20 mouse cellular contexts compared by ENCODE assay signal in genomic region chr9:98685548-98685947, GRCm38 (mm10).
DNase-seq lines count a peak whose midpoint lies in the region; ATAC-seq lines count a peak whose summit lies in the region.
"Had no signal": no experiment of that assay in that cellular context is flagged by ENCODE, and none has a peak within 500 bp of the region (broad histone marks: within the 10 kb centered on the region; RNA-seq: fewer than 3 reads in every experiment).

No protein-coding gene starts in this region.

- ATAC-seq in heart, embryonic 11.5 days (replicated peaks; ENCODE audit: insufficient number of reproducible peaks, low FRiP score, low TSS enrichment) = no peak
- ATAC-seq: forebrain, embryonic 15.5 days; midbrain, embryonic 15.5 days had no signal

- H3K9ac ChIP-seq in heart, embryonic 11.5 days (ENCODE audit: low read depth, low read length) = no peak overlapping the region
- H3K9ac ChIP-seq: forebrain, embryonic 15.5 days; hindbrain, embryonic 12.5 days; limb, embryonic 12.5 days; liver, embryonic 13.5 days; midbrain, embryonic 15.5 days; neural tube, embryonic 12.5 days had no signal

- no peak overlapping the region for H3K4me2 ChIP-seq in heart, embryonic 11.5 days
- H3K4me2 ChIP-seq: forebrain, embryonic 15.5 days; hindbrain, embryonic 12.5 days; limb, embryonic 12.5 days; liver, embryonic 13.5 days; midbrain, embryonic 15.5 days; neural tube, embryonic 12.5 days had no signal

- no peak overlapping the region for H3K4me3 ChIP-seq in heart, embryonic 11.5 days (ENCODE audit: low read depth, low read length)
- H3K4me3 ChIP-seq: forebrain, embryonic 15.5 days; hindbrain, embryonic 12.5 days; limb, embryonic 12.5 days; liver, embryonic 13.5 days; midbrain, embryonic 15.5 days; neural tube, embryonic 12.5 days had no signal

- WGBS in heart, embryonic 11.5 days (ENCODE audit: insufficient replicate concordance) = 47% methylated on average over 7 of the region's 7 CpGs

- no peaks in the 10 kb centered on the region for H3K27me3 ChIP-seq in heart, embryonic 11.5 days (ENCODE audit: control insufficient read depth, insufficient read depth, low read length)
- H3K27me3 ChIP-seq: forebrain, embryonic 15.5 days; hindbrain, embryonic 12.5 days; limb, embryonic 12.5 days; liver, embryonic 13.5 days; midbrain, embryonic 15.5 days; neural tube, embryonic 12.5 days had no signal

- no peaks in the 10 kb centered on the region for H3K9me3 ChIP-seq in heart, embryonic 11.5 days (replicated peaks; ENCODE audit: control insufficient read depth, low read length)
- H3K9me3 ChIP-seq: forebrain, embryonic 15.5 days; hindbrain, embryonic 12.5 days; liver, embryonic 13.5 days; midbrain, embryonic 15.5 days; neural tube, embryonic 12.5 days had no signal

- no peak overlapping the region for H3K27ac ChIP-seq in heart, embryonic 11.5 days (ENCODE audit: low read depth, low read length)
- H3K27ac ChIP-seq: forebrain, embryonic 15.5 days; hindbrain, embryonic 12.5 days; kidney, postnatal 0 days; limb, embryonic 12.5 days; liver, embryonic 13.5 days; midbrain, embryonic 15.5 days; neural tube, embryonic 12.5 days had no signal

- peak; percentile 5 for DNase-seq in heart, postnatal 4 days
- DNase-seq in testis, postnatal 10 days (ENCODE audit: low spot score) = peak; percentile 34
- DNase-seq in testis, postnatal 14 days (ENCODE audit: low spot score) = no peak
- peak; percentile 26 to 62 for DNase-seq in kidney, postnatal 25 days
- no peak for DNase-seq in c-Kit-positive CD71-positive TER-119-positive erythroid progenitor cells, embryonic 14.5 days (ENCODE audit: low spot score)
- DNase-seq in urinary bladder, adult 2 months (ENCODE audit: low spot score) = no peak
- DNase-seq: adrenal gland, postnatal 10 days; cerebellum, adult 8-10 months; cerebellum, postnatal 36 days; liver, embryonic 13.5 days; lung, adult 2 months; right cerebral cortex, postnatal 14 days; thymus, postnatal 14 days had no signal

- no peaks in the 10 kb centered on the region for H3K36me3 ChIP-seq in heart, embryonic 11.5 days (ENCODE audit: control insufficient read depth, insufficient read depth, low read length)
- H3K36me3 ChIP-seq: forebrain, embryonic 15.5 days; hindbrain, embryonic 12.5 days; limb, embryonic 12.5 days; liver, embryonic 13.5 days; midbrain, embryonic 15.5 days; neural tube, embryonic 12.5 days had no signal

- H3K4me1 ChIP-seq in heart, embryonic 11.5 days (ENCODE audit: control insufficient read depth, insufficient read depth, low read length) = no peaks in the 10 kb centered on the region
- H3K4me1 ChIP-seq: forebrain, embryonic 15.5 days; hindbrain, embryonic 12.5 days; limb, embryonic 12.5 days; liver, embryonic 13.5 days; midbrain, embryonic 15.5 days; neural tube, embryonic 12.5 days had no signal

Comparison
In these comparisons a context has a peak if more than half of its experiments do, and no peak if none do; other contexts are left out.
1. DNase-seq: peak in heart, postnatal 4 days (single experiment), testis, postnatal 10 days (single experiment) and kidney, postnatal 25 days (2 of 2); none in testis, postnatal 14 days (single experiment), c-Kit-positive CD71-positive TER-119-positive erythroid progenitor cells, embryonic 14.5 days (single experiment) and urinary bladder, adult 2 months (single experiment).